Mouse (Mus musculus) stomach, embryonic 14.5 days (tissue): ENCODE results near the gene Atp10a. TPM values are rescaled to one million over a fixed set of nuclear protein-coding genes. Genes with fewer than 3 reads are reported as not detected.

Source experiments
- ATAC-seq: fragments of 200-750 bp; cut with Nextera tagmentation; 2 replicates; pipeline ENCODE4 v1.8.0; 2017; ENCODE audit warnings: low read depth, moderate TSS enrichment; ENCODE audit not compliant: insufficient number of reproducible peaks, insufficient read depth, low FRiP score
- H3K27ac ChIP-seq: fragments of 300-500 bp; sonication (generic); 2 replicates; pipeline ENCODE4 v1.5.1; 2014; ENCODE audit warnings: mild to moderate bottlenecking, low read length, moderate library complexity, mixed read lengths
- H3K27me3 ChIP-seq: fragments of 300-500 bp; sonication (generic); 2 replicates; pipeline ENCODE4 v1.6.1; 2014; ENCODE audit warnings: low read length, control low read depth, mixed read lengths; ENCODE audit not compliant: control insufficient read depth, insufficient read depth
- H3K36me3 ChIP-seq: fragments of 300-500 bp; sonication (generic); 2 replicates; pipeline ENCODE4 v1.6.1; 2014; ENCODE audit warnings: mild to moderate bottlenecking, control low read depth, low read length, moderate library complexity, mixed read lengths; ENCODE audit not compliant: control insufficient read depth, insufficient read depth
- H3K4me1 ChIP-seq: fragments of 300-500 bp; sonication (generic); 2 replicates; pipeline ENCODE4 v1.6.1; 2014; ENCODE audit warnings: low read length, control low read depth, mixed read lengths; ENCODE audit not compliant: control insufficient read depth, insufficient read depth
- H3K4me2 ChIP-seq: fragments of 300-500 bp; sonication (generic); replicated peaks from 2 replicates; pipeline ENCODE4 v1.6.1; 2014; ENCODE audit warnings: low read depth, low read length, control low read depth
- H3K4me3 ChIP-seq: fragments of 300-500 bp; sonication (generic); 2 replicates; pipeline ENCODE4 v1.5.1; 2014; ENCODE audit warnings: low read depth, low read length, control low read depth
- H3K9ac ChIP-seq: fragments of 300-500 bp; sonication (generic); replicated peaks from 2 replicates; pipeline ENCODE4 v1.6.1; 2014; ENCODE audit warnings: low read depth, mild to moderate bottlenecking, control low read depth, low read length, moderate library complexity, mixed read lengths
- H3K9me3 ChIP-seq: fragments of 300-500 bp; sonication (generic); 2 replicates; pipeline ENCODE4 v1.6.1; 2016; ENCODE audit warnings: low read depth, low read length, control low read depth; ENCODE audit not compliant: control insufficient read depth
- WGBS: fragments of 180-500 bp; shearing (Covaris S2); extraction: QIAGEN DNeasy Blood & Tissue Kit; methylation state at CpG from one replicate; pipeline ENCODE4 v1.1.7; 2014; 5-methylcytosine and 5-hydroxymethylcytosine counted together
- polyA plus RNA-seq: library from polyadenylated mRNA; unstranded; fragments of >200 nt; fragmentation: Nextera tagmentation; extraction: Ambion mirVana; gene quantifications from 2 replicates; pipeline ENCODE4 v1.2.1, GENCODE M21; 2014

Gene Atp10a
- polyA plus RNA-seq, 1 experiment from 2014 or later, result 4.3 TPM

- Histone ChIP-seq H3K4me3 (no peak overlapping the region), H3K4me1 (peaks cover 9% of the 10 kb centered on the region; the same call in 1 of the 2 replicates), H3K9ac (no peak overlapping the region), H3K27ac (no peak overlapping the region), H3K36me3 (no peaks in the 10 kb centered on the region), H3K4me2 (no peak overlapping the region), H3K9me3 (no peaks in the 10 kb centered on the region), H3K27me3 (no peaks in the 10 kb centered on the region)
- WGBS, result 20% methylated on average over 2 of the region's 2 CpGs
- ATAC-seq, result peak; percentile 26; the same call in 1 of the 2 replicates
Observed at GRCm38 (mm10) chr7:58840367-58840766, 184.4 kb downstream of the Atp10a start.

- H3K9me3 ChIP-seq, result no peaks in the 10 kb centered on the region
- H3K9ac ChIP-seq, result no peak overlapping the region
- peaks cover 9% of the 10 kb centered on the region; the same call in 1 of the 2 replicates for H3K4me1 ChIP-seq
- WGBS, result 86% methylated on average over 1 of the region's 1 CpGs
- H3K36me3 ChIP-seq, result no peaks in the 10 kb centered on the region
- H3K4me3 ChIP-seq, result no peak overlapping the region
- no peak overlapping the region for H3K27ac ChIP-seq
- H3K4me2 ChIP-seq, result no peak overlapping the region
- no peak for ATAC-seq
- no peaks in the 10 kb centered on the region for H3K27me3 ChIP-seq
Observed at GRCm38 (mm10) chr7:58841066-58841465, 185.1 kb downstream of the Atp10a start.

- no peaks in the 10 kb centered on the region for H3K9me3 ChIP-seq
- H3K27me3 ChIP-seq, result no peaks in the 10 kb centered on the region
- WGBS, result 21% methylated on average over 3 of the region's 3 CpGs
- peak; percentile 42; the same call in 1 of the 2 replicates for ATAC-seq
- no peak overlapping the region for H3K9ac ChIP-seq
- H3K4me1 ChIP-seq, result peaks cover 9% of the 10 kb centered on the region; the same call in 1 of the 2 replicates
- H3K27ac ChIP-seq, result peak overlapping the region; percentile 78; the same call in 1 of the 2 replicates
- H3K36me3 ChIP-seq, result no peaks in the 10 kb centered on the region
- H3K4me3 ChIP-seq, result no peak overlapping the region
- H3K4me2 ChIP-seq, result 0 out of 2 replicates have a peak overlapping the region, but pooled peaks have one; percentile 8
Observed at GRCm38 (mm10) chr7:58842818-58843217, 186.9 kb downstream of the Atp10a start.

GRCm38 (mm10) chr7:58843767-58844445, 187.9 kb downstream of the Atp10a start:
- WGBS, result under 1% methylated on average over 9 of the region's 9 CpGs
- Histone ChIP-seq H3K9me3 (no peaks in the 10 kb centered on the region), H3K9ac (no peak overlapping the region), H3K27ac (peak overlapping the region; percentile 81), H3K4me3 (0 out of 2 replicates have a peak overlapping the region, but pooled peaks have one; percentile 5), H3K4me1 (peaks cover 9% of the 10 kb centered on the region; the same call in 1 of the 2 replicates), H3K27me3 (no peaks in the 10 kb centered on the region), H3K4me2 (peak overlapping the region; percentile 29), H3K36me3 (no peaks in the 10 kb centered on the region)
- ATAC-seq, result peak; percentile 90

GRCm38 (mm10) chr7:58844449-58844848, 188.5 kb downstream of the Atp10a start:
- no peak for ATAC-seq
- H3K4me2 ChIP-seq, result peak overlapping the region; percentile 29
- no peaks in the 10 kb centered on the region for H3K27me3 ChIP-seq
- 0 out of 2 replicates have a peak overlapping the region, but pooled peaks have one; percentile 5 for H3K4me3 ChIP-seq
- H3K36me3 ChIP-seq, result no peaks in the 10 kb centered on the region
- WGBS, result 14% methylated on average over 4 of the region's 4 CpGs
- H3K27ac ChIP-seq, result peak overlapping the region; percentile 81; the same call in 1 of the 2 replicates
- peaks cover 9% of the 10 kb centered on the region; the same call in 1 of the 2 replicates for H3K4me1 ChIP-seq
- no peaks in the 10 kb centered on the region for H3K9me3 ChIP-seq
- H3K9ac ChIP-seq, result no peak overlapping the region

GRCm38 (mm10) chr7:58858921-58859320, 203.0 kb downstream of the Atp10a start:
- Histone ChIP-seq H3K9ac (no peak overlapping the region), H3K4me2 (no peak overlapping the region), H3K27ac (no peak overlapping the region), H3K36me3 (no peaks in the 10 kb centered on the region), H3K27me3 (no peaks in the 10 kb centered on the region), H3K4me3 (no peak overlapping the region), H3K9me3 (no peaks in the 10 kb centered on the region), H3K4me1 (no peaks in the 10 kb centered on the region)
- 87% methylated on average over 4 of the region's 4 CpGs for WGBS
- ATAC-seq, result no peak

GRCm38 (mm10) chr7:58863174-58863573, 207.2 kb downstream of the Atp10a start:
- H3K36me3 ChIP-seq, result no peaks in the 10 kb centered on the region
- H3K9me3 ChIP-seq, result no peaks in the 10 kb centered on the region
- no peak for ATAC-seq
- no peak overlapping the region for H3K9ac ChIP-seq
- H3K4me2 ChIP-seq, result no peak overlapping the region
- no peak overlapping the region for H3K27ac ChIP-seq
- 90% methylated on average over 3 of the region's 3 CpGs for WGBS
- H3K4me3 ChIP-seq, result no peak overlapping the region
- no peaks in the 10 kb centered on the region for H3K4me1 ChIP-seq
- H3K27me3 ChIP-seq, result no peaks in the 10 kb centered on the region

- Histone ChIP-seq H3K9me3 (no peaks in the 10 kb centered on the region), H3K4me3 (no peak overlapping the region), H3K27ac (no peak overlapping the region), H3K9ac (no peak overlapping the region), H3K4me2 (no peak overlapping the region), H3K36me3 (no peaks in the 10 kb centered on the region), H3K27me3 (no peaks in the 10 kb centered on the region), H3K4me1 (no peaks in the 10 kb centered on the region)
- WGBS, result 68% methylated on average over 4 of the region's 4 CpGs
- ATAC-seq, result no peak
Observed at GRCm38 (mm10) chr7:58866865-58867614, 211.1 kb downstream of the Atp10a start.
